Mouse (Mus musculus) erythroblast, adult 5-6 weeks (primary cell): Measurements from ENCODE around the gene Utp4. TPM values are rescaled to one million over a fixed set of nuclear protein-coding genes. Genes with fewer than 3 reads are reported as not detected.

Experiments
- total RNA-seq, 2 experiments: library from RNA; stranded (forward) in 1 of 2; stranded (reverse) in 1 of 2; fragments of 150-400 nt in 1 of 2; fragments of 200-764, 138-1000 nt in 1 of 2; gene quantifications; 2 replicates each; pipeline versions ENCODE4 v1.2.3 to v1.2.4; 2015 to 2017; ENCODE audit warnings: low replicate concordance in 2 of 2

Gene Utp4
- total RNA-seq, 2 experiments from 2014 or later = 9.1 to 12.7 TPM

Other genes with a start within 250 kb of the Utp4 start
- 0.84 and 3.5 TPM in 2 replicates for gene Tango6, start 210.6 kb upstream of the Utp4 start, total RNA-seq (2015; ENCODE audit: low replicate concordance)
- 0.42 and 2.0 TPM in 2 replicates for gene Tango6, start 210.6 kb upstream of the Utp4 start, total RNA-seq (2017; ENCODE audit: low replicate concordance)
- gene Has3, start 23.4 kb upstream of the Utp4 start, total RNA-seq (2015; ENCODE audit: low replicate concordance) = not detected in 2 replicates
- not detected in 2 replicates for gene Has3, start 23.4 kb upstream of the Utp4 start, total RNA-seq (2017; ENCODE audit: low replicate concordance)
- 2.1 and 4.2 TPM in 2 replicates for gene Sntb2, start 42.1 kb downstream of the Utp4 start, total RNA-seq (2015; ENCODE audit: low replicate concordance)
- gene Sntb2, start 42.1 kb downstream of the Utp4 start, total RNA-seq (2017; ENCODE audit: low replicate concordance) = 1.7 and 2.9 TPM in 2 replicates
- 10.2 and 12.1 TPM in 2 replicates for gene Vps4a, start 137.6 kb downstream of the Utp4 start, total RNA-seq (2015; ENCODE audit: low replicate concordance)
- 9.1 and 10.7 TPM in 2 replicates for gene Vps4a, start 137.6 kb downstream of the Utp4 start, total RNA-seq (2017; ENCODE audit: low replicate concordance)
- 4.4 and 7.9 TPM in 2 replicates for gene Pdf, start 155.0 kb downstream of the Utp4 start, total RNA-seq (2015; ENCODE audit: low replicate concordance)
- 9.3 and 10.7 TPM in 2 replicates for gene Pdf, start 155.0 kb downstream of the Utp4 start, total RNA-seq (2017; ENCODE audit: low replicate concordance)
- gene Cog8, start 163.1 kb downstream of the Utp4 start, total RNA-seq (2015; ENCODE audit: low replicate concordance) = 4.2 and 10.7 TPM in 2 replicates
- gene Cog8, start 163.1 kb downstream of the Utp4 start, total RNA-seq (2017; ENCODE audit: low replicate concordance) = 3.6 and 8.9 TPM in 2 replicates
- gene Nip7, start 163.2 kb downstream of the Utp4 start, total RNA-seq (2015; ENCODE audit: low replicate concordance) = 19.4 and 22.5 TPM in 2 replicates
- 5.0 and 8.9 TPM in 2 replicates for gene Nip7, start 163.2 kb downstream of the Utp4 start, total RNA-seq (2017; ENCODE audit: low replicate concordance)
- not detected in 2 replicates for gene Tmed6, start 172.0 kb downstream of the Utp4 start, total RNA-seq (2015; ENCODE audit: low replicate concordance)
- gene Tmed6, start 172.0 kb downstream of the Utp4 start, total RNA-seq (2017; ENCODE audit: low replicate concordance) = not detected in 2 replicates
- 9.2 and 14.2 TPM in 2 replicates for gene Terf2, start 202.9 kb downstream of the Utp4 start, total RNA-seq (2015; ENCODE audit: low replicate concordance)
- 12.9 and 15.5 TPM in 2 replicates for gene Terf2, start 202.9 kb downstream of the Utp4 start, total RNA-seq (2017; ENCODE audit: low replicate concordance)